Mouse (Mus musculus): ENCODE results near the gene Ccdc171.

GRCm38 (mm10) chr4:83522066-83522465 is 3.3 kb upstream of the Ccdc171 start:
- TF ChIP-seq CTCF (IDR thresholded peaks at IDR 0.05; ENCODE audit: control insufficient read depth, insufficient read depth, low read length): no peak
- TF ChIP-seq POLR2A (IDR thresholded peaks at IDR 0.05; ENCODE audit: borderline replicate concordance, control insufficient read depth, low read depth, low read length): no peak
